Mouse (Mus musculus): ENCODE data around the gene Rab11fip3. TPM values are rescaled to one million over a fixed set of nuclear protein-coding genes. Genes with fewer than 3 reads are reported as not detected.
A peak's percentile ranks its signal among the peaks of the same experiment; 100 is the strongest.

The Rab11fip3 gene
- total and polyA plus RNA-seq, 2 experiments from 2014 or later: 15.4 to 30.0 TPM

- no peak for TF ChIP-seq CTCF (IDR thresholded peaks at IDR 0.05; ENCODE audit: low read depth)
- Histone ChIP-seq H3K27ac (ENCODE audit: low read depth, low read length) (no peak overlapping the region), H3K4me2 (ENCODE audit: low read depth) (no peak overlapping the region), H3K36me3 (ENCODE audit: insufficient read depth) (0 out of 2 replicates have a peak, but pooled peaks cover 2% of the 10 kb centered on the region), H3K4me3 (ENCODE audit: low read depth, low read length) (no peak overlapping the region), H3K9ac (no peak overlapping the region), H3K4me1 (ENCODE audit: insufficient read depth) (peaks cover 10% of the 10 kb centered on the region; the same call in 1 of the 2 replicates), H3K9me3 (ENCODE audit: low read length) (no peaks in the 10 kb centered on the region), H3K27me3 (ENCODE audit: insufficient read depth, low read length) (no peaks in the 10 kb centered on the region)
- 96% methylated on average over 3 of the region's 3 CpGs for WGBS
- ATAC-seq: no peak
- DNase-seq: no peak
Observed at GRCm38 (mm10) chr17:25982913-25983312, 86.4 kb downstream of the Rab11fip3 start.

GRCm38 (mm10) chr17:25980854-25981253 lies 88.5 kb downstream of the Rab11fip3 start:
- Histone ChIP-seq H3K27ac (ENCODE audit: low read depth, low read length) (no peak overlapping the region), H3K4me3 (ENCODE audit: low read depth, low read length) (no peak overlapping the region), H3K4me1 (ENCODE audit: insufficient read depth) (peaks cover 10% of the 10 kb centered on the region; the same call in 1 of the 2 replicates), H3K36me3 (ENCODE audit: insufficient read depth) (0 out of 2 replicates have a peak, but pooled peaks cover 3% of the 10 kb centered on the region), H3K4me2 (ENCODE audit: low read depth) (no peak overlapping the region), H3K9me3 (ENCODE audit: low read length) (no peaks in the 10 kb centered on the region), H3K9ac (no peak overlapping the region), H3K27me3 (ENCODE audit: insufficient read depth, low read length) (no peaks in the 10 kb centered on the region)
- ATAC-seq (no peak), DNase-seq (no peak)
- WGBS: 82% methylated on average over 5 of the region's 5 CpGs
- no peak for TF ChIP-seq CTCF (IDR thresholded peaks at IDR 0.05; ENCODE audit: low read depth)

DNA sequence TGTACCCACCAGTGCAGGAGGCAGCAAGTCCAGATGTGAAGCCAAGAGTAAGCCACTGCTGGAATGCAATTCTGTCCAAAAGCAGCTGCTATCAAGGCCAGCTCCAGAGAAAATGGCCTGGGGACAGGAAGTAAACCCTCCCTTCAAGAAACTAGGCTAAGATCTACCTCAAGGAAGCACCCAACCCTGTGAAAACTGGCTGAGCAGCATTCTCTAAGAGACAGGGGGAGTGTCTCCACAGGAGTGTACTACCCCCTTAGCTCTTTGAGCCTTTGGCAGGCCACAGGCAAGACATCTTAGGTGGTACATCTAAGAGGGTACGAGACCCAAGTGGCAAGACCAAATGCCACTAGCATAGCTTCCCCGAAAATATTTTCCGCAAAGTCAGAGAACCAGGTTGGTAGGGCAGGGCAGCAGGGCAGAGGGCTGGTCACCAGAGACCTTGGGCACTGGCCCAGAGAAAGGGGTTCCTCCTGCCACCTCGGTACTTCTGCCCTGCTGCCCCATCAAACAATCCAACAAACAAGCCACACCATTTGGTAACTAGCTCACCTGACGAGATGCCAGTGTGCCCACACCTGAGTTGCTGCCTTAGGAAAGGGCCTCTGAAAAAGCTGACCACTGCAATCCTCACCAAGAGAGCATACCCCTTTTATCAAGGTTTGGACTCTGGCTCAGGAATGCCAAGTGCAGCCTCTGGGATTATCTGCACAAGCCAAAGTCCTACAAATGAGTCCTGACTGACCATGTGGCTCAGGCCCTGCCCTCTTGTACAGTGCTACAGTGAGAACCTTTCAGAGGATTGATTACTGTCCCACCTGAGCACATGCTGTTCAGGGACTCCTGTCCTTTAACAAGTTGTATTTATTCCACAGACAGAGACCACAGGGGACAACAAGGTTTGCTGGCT lies 89.3 kb downstream of the Rab11fip3 start:
- H3K9me3 ChIP-seq (ENCODE audit: low read length): no peaks in the 10 kb centered on the region
- ATAC-seq: no peak
- TF ChIP-seq CTCF (IDR thresholded peaks at IDR 0.05; ENCODE audit: low read depth): no peak

GRCm38 (mm10) chr17:25970954-25971707 lies 98.2 kb downstream of the Rab11fip3 start:
- 75% methylated on average over 4 of the region's 4 CpGs for WGBS
- no peak for TF ChIP-seq CTCF (IDR thresholded peaks at IDR 0.05; ENCODE audit: low read depth)
- Histone ChIP-seq H3K9me3 (ENCODE audit: low read length) (no peaks in the 10 kb centered on the region), H3K36me3 (ENCODE audit: insufficient read depth) (0 out of 2 replicates have a peak, but pooled peaks cover 4% of the 10 kb centered on the region), H3K27me3 (ENCODE audit: insufficient read depth, low read length) (no peaks in the 10 kb centered on the region), H3K27ac (ENCODE audit: low read depth, low read length) (no peak overlapping the region), H3K4me3 (ENCODE audit: low read depth, low read length) (no peak overlapping the region), H3K4me2 (ENCODE audit: low read depth) (no peak overlapping the region), H3K9ac (no peak overlapping the region), H3K4me1 (ENCODE audit: insufficient read depth) (no peaks in the 10 kb centered on the region)
- no peak for DNase-seq
- ATAC-seq: no peak

More for the DNA sequence above, 89.3 kb downstream of the Rab11fip3 start:
- H3K4me1 ChIP-seq (ENCODE audit: insufficient read depth): peaks cover 10% of the 10 kb centered on the region; the same call in 1 of the 2 replicates
- no peak overlapping the region for H3K9ac ChIP-seq
- no peak overlapping the region for H3K4me2 ChIP-seq (ENCODE audit: low read depth)
- H3K4me3 ChIP-seq (ENCODE audit: low read depth, low read length): no peak overlapping the region
- no peaks in the 10 kb centered on the region for H3K27me3 ChIP-seq (ENCODE audit: insufficient read depth, low read length)
- no peak for DNase-seq
- H3K36me3 ChIP-seq (ENCODE audit: insufficient read depth): 0 out of 2 replicates have a peak, but pooled peaks cover 3% of the 10 kb centered on the region
- H3K27ac ChIP-seq (ENCODE audit: low read depth, low read length): no peak overlapping the region
- WGBS: 94% methylated on average over 5 of the region's 5 CpGs

GRCm38 (mm10) chr17:25970448-25970847 lies 98.9 kb downstream of the Rab11fip3 start:
- Histone ChIP-seq H3K27ac (ENCODE audit: low read depth, low read length) (no peak overlapping the region), H3K9me3 (ENCODE audit: low read length) (no peaks in the 10 kb centered on the region), H3K9ac (no peak overlapping the region), H3K36me3 (ENCODE audit: insufficient read depth) (0 out of 2 replicates have a peak, but pooled peaks cover 4% of the 10 kb centered on the region), H3K27me3 (ENCODE audit: insufficient read depth, low read length) (no peaks in the 10 kb centered on the region), H3K4me3 (ENCODE audit: low read depth, low read length) (no peak overlapping the region), H3K4me2 (ENCODE audit: low read depth) (no peak overlapping the region), H3K4me1 (ENCODE audit: insufficient read depth) (no peaks in the 10 kb centered on the region)
- WGBS: 80% methylated on average over 9 of the region's 9 CpGs
- TF ChIP-seq CTCF (IDR thresholded peaks at IDR 0.05; ENCODE audit: low read depth): peak; percentile 36; the same call in 1 of the 2 replicates
- DNase-seq (no peak), ATAC-seq (no peak)

GRCm38 (mm10) chr17:25968176-25968575 lies 101.2 kb downstream of the Rab11fip3 start:
- Histone ChIP-seq H3K27ac (ENCODE audit: low read depth, low read length) (no peak overlapping the region), H3K4me1 (ENCODE audit: insufficient read depth) (no peaks in the 10 kb centered on the region), H3K4me3 (ENCODE audit: low read depth, low read length) (no peak overlapping the region), H3K9me3 (ENCODE audit: low read length) (no peaks in the 10 kb centered on the region), H3K36me3 (ENCODE audit: insufficient read depth) (peaks cover 13% of the 10 kb centered on the region), H3K9ac (no peak overlapping the region), H3K4me2 (ENCODE audit: low read depth) (no peak overlapping the region), H3K27me3 (ENCODE audit: insufficient read depth, low read length) (no peaks in the 10 kb centered on the region)
- DNase-seq (no peak), ATAC-seq (no peak)
- TF ChIP-seq CTCF (IDR thresholded peaks at IDR 0.05; ENCODE audit: low read depth): no peak
- WGBS: 86% methylated on average over 1 of the region's 1 CpGs
